Mouse (Mus musculus) midbrain, embryonic 12.5 days (tissue): ENCODE results near the gene Ablim1. TPM values are rescaled to one million over a fixed set of nuclear protein-coding genes. Genes with fewer than 3 reads are reported as not detected.

Experiments used
- ATAC-seq: fragments of 200-750 bp; cut with Nextera tagmentation; 2 replicates; pipeline ENCODE4 v1.8.0; 2017; ENCODE audit warnings: low read depth, moderate TSS enrichment, moderate library complexity; ENCODE audit not compliant: low FRiP score
- H3K27ac ChIP-seq: fragments of 300-500 bp; sonication (generic); replicated peaks from 2 replicates; pipeline ENCODE4 v1.5.1; 2016; ENCODE audit warnings: mild to moderate bottlenecking
- H3K27me3 ChIP-seq: fragments of 300-500 bp; sonication (generic); 2 replicates; pipeline ENCODE4 v1.6.1; 2016; ENCODE audit warnings: mild to moderate bottlenecking
- H3K36me3 ChIP-seq: fragments of 300-500 bp; sonication (generic); 2 replicates; pipeline ENCODE4 v1.6.1; 2016
- H3K4me1 ChIP-seq: fragments of 300-500 bp; sonication (generic); 2 replicates; pipeline ENCODE4 v1.6.1; 2016
- H3K4me2 ChIP-seq: fragments of 300-500 bp; sonication (generic); replicated peaks from 2 replicates; pipeline ENCODE4 v1.6.1; 2016; ENCODE audit warnings: mild to moderate bottlenecking, moderate library complexity
- H3K4me3 ChIP-seq: fragments of 300-500 bp; sonication (generic); 2 replicates; pipeline ENCODE4 v1.5.1; 2016; ENCODE audit warnings: mild to moderate bottlenecking
- H3K9ac ChIP-seq: fragments of 300-500 bp; sonication (generic); replicated peaks from 2 replicates; pipeline ENCODE4 v1.6.1; 2016; ENCODE audit warnings: mild to moderate bottlenecking, moderate library complexity
- H3K9me3 ChIP-seq: fragments of 300-500 bp; sonication (generic); 2 replicates; pipeline ENCODE4 v1.6.1; 2016; ENCODE audit warnings: mild to moderate bottlenecking
- WGBS: fragments of 180-500 bp; shearing (Covaris S2); methylation state at CpG from one replicate; pipeline ENCODE4 v1.1.7; 2016; 5-methylcytosine and 5-hydroxymethylcytosine counted together
- polyA plus RNA-seq: library from polyadenylated mRNA; unstranded; fragments of >200 nt; fragmentation: Nextera tagmentation; extraction: Ambion mirVana; gene quantifications from 2 replicates; pipeline ENCODE4 v1.2.1, GENCODE M21; 2016

Ablim1 gene
- polyA plus RNA-seq, 1 experiment from 2014 or later, result 24.0 TPM

- H3K9ac ChIP-seq, result no peak overlapping the region
- H3K27ac ChIP-seq, result no peak overlapping the region
- H3K4me3 ChIP-seq, result no peak overlapping the region
- H3K4me1 ChIP-seq, result no peaks in the 10 kb centered on the region
- H3K9me3 ChIP-seq, result no peaks in the 10 kb centered on the region
- 79% methylated on average over 4 of the region's 4 CpGs for WGBS
- no peak overlapping the region for H3K4me2 ChIP-seq
- ATAC-seq, result no peak
- H3K27me3 ChIP-seq, result no peaks in the 10 kb centered on the region
- no peaks in the 10 kb centered on the region for H3K36me3 ChIP-seq
Observed at GRCm38 (mm10) chr19:57099094-57099357, 215.7 kb downstream of the Ablim1 start.

DNA sequence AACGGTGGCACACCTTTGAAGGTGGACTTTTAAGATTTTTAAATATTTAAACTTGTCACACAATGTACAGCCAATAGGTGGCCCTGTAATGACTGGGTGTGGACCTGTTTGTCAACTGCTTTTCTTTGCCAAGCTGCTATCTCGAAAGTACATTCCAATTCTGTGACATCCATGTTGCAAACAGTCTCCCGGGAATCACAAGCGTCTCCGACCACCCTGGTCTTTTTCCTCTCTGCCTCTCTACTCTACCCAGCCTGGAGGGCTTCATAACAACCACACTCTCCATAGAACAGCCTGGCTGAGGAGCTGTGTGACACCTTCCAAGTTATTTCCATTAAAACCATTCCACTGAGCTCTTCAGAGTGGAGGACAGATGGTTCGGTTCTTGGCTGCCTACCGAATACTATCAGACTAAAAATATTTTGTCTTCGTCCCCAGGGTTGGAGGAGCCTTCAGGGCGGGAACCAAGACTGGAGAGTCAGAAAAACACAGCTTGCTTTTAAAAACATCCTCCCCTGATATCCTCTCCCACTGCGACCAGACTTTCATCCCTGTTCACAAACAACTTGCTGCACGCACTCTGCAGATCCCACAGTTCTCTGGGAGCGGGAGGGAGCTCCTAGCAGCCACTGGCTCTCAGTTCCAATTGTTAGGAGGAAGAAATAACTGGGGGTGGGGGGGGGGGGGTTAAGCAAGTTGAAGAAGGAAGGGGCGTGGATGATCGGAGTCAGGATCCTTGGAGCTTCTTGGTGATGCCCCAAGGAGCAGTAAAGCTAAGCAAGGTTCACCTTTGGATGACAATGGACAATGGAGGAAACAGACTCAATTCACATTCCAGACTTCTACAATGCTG is 216.3 kb downstream of the Ablim1 start:
- Histone ChIP-seq H3K9ac (no peak overlapping the region), H3K9me3 (no peaks in the 10 kb centered on the region), H3K27me3 (no peaks in the 10 kb centered on the region), H3K36me3 (no peaks in the 10 kb centered on the region), H3K27ac (no peak overlapping the region), H3K4me2 (no peak overlapping the region), H3K4me1 (no peaks in the 10 kb centered on the region), H3K4me3 (no peak overlapping the region)
- 82% methylated on average over 14 of the region's 14 CpGs for WGBS
- ATAC-seq, result no peak

GRCm38 (mm10) chr19:57095340-57095739 is 219.4 kb downstream of the Ablim1 start:
- no peaks in the 10 kb centered on the region for H3K36me3 ChIP-seq
- H3K9ac ChIP-seq, result no peak overlapping the region
- H3K27ac ChIP-seq, result no peak overlapping the region
- no peaks in the 10 kb centered on the region for H3K9me3 ChIP-seq
- 91% methylated on average over 7 of the region's 7 CpGs for WGBS
- H3K4me3 ChIP-seq, result no peak overlapping the region
- ATAC-seq, result no peak
- no peak overlapping the region for H3K4me2 ChIP-seq
- peaks cover 3% of the 10 kb centered on the region; the same call in 1 of the 2 replicates for H3K4me1 ChIP-seq
- no peaks in the 10 kb centered on the region for H3K27me3 ChIP-seq

DNA sequence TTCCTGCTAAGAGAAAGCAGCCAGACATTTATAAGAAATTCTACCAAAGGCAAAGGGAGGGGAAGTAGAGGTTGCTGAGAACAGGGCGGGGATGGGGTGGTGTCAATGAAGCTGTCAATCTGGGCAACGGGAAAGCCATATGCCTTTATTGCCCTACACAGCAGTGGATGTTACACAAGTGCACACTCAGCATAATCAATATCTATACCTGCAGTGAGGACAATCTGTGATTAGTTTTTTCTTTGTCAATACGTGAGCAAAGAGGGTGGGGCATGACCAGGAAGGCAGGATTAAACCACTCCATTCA is 221.1 kb downstream of the Ablim1 start:
- H3K4me1 ChIP-seq, result peaks cover 7% of the 10 kb centered on the region; the same call in 1 of the 2 replicates
- WGBS, result 72% methylated on average over 3 of the region's 3 CpGs

GRCm38 (mm10) chr19:57092958-57093697 is 221.6 kb downstream of the Ablim1 start:
- Histone ChIP-seq H3K27me3 (no peaks in the 10 kb centered on the region), H3K4me3 (no peak overlapping the region), H3K9me3 (no peaks in the 10 kb centered on the region), H3K9ac (no peak overlapping the region), H3K27ac (no peak overlapping the region), H3K4me2 (no peak overlapping the region), H3K4me1 (peaks cover 7% of the 10 kb centered on the region; the same call in 1 of the 2 replicates), H3K36me3 (no peaks in the 10 kb centered on the region)
- WGBS, result 86% methylated on average over 5 of the region's 5 CpGs
- ATAC-seq, result no peak

More for the DNA sequence above, 221.1 kb downstream of the Ablim1 start:
- Histone ChIP-seq H3K9ac (no peak overlapping the region), H3K36me3 (no peaks in the 10 kb centered on the region), H3K27ac (no peak overlapping the region), H3K4me2 (no peak overlapping the region), H3K9me3 (no peaks in the 10 kb centered on the region), H3K4me3 (no peak overlapping the region), H3K27me3 (no peaks in the 10 kb centered on the region)
- ATAC-seq, result no peak

DNA sequence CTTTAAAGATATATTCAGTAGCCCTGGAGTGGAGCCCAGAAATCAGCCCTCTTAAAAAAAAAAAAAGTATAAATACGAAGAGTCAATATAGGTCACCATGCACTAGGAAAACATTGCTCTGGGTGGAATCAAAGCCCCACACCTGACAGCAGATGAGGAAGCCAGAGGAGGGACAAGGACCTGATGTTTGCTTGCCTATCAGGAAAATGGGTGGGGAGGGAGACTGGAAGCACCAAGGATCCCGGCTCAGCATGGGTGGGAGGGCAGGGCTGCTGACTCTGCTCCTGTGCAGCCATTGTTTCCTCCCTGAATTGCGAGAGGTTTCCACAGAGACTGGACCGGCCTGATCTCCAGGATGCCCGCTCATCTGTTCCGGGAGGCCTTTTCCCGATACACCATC is 223.4 kb downstream of the Ablim1 start:
- no peak for ATAC-seq
- H3K4me2 ChIP-seq, result no peak overlapping the region
- H3K4me1 ChIP-seq, result peaks cover 7% of the 10 kb centered on the region; the same call in 1 of the 2 replicates
- no peak overlapping the region for H3K4me3 ChIP-seq
- no peaks in the 10 kb centered on the region for H3K36me3 ChIP-seq
- H3K9ac ChIP-seq, result no peak overlapping the region
- no peaks in the 10 kb centered on the region for H3K9me3 ChIP-seq
- H3K27ac ChIP-seq, result no peak overlapping the region
- WGBS, result 60% methylated on average over 7 of the region's 7 CpGs
- H3K27me3 ChIP-seq, result no peaks in the 10 kb centered on the region

DNA sequence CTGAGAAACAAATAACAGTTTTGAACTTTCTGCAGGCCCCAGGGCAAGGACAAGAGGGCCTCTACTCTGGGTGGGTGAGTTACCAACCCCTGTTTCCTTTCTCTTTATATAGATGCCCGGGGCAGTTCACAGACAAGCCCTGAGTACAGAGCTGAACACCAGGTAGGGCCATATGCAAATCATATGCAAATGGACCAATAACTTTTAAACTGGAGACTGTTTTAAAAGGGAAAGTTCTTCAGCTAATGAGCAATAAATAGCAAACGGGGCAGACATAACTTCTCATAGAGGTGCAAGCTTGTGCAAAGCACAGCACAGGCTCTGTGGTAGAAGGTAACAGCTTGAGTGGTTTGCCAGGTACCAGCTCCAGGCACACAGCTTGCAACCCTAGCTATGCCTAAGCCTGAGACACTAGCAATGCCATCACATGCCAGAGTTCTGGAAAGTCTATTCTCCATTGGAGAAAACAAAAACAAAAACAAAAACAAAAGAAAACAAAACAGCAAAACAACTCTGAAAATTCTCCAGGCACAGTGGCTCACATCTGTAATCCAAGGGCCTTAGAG is 225.8 kb downstream of the Ablim1 start:
- WGBS, result 82% methylated on average over 2 of the region's 2 CpGs
- H3K9ac ChIP-seq, result no peak overlapping the region
- no peak overlapping the region for H3K4me3 ChIP-seq
- no peaks in the 10 kb centered on the region for H3K9me3 ChIP-seq
- H3K27ac ChIP-seq, result no peak overlapping the region
- no peaks in the 10 kb centered on the region for H3K36me3 ChIP-seq
- no peak for ATAC-seq
- peaks cover 7% of the 10 kb centered on the region; the same call in 1 of the 2 replicates for H3K4me1 ChIP-seq
- no peaks in the 10 kb centered on the region for H3K27me3 ChIP-seq
- no peak overlapping the region for H3K4me2 ChIP-seq

DNA sequence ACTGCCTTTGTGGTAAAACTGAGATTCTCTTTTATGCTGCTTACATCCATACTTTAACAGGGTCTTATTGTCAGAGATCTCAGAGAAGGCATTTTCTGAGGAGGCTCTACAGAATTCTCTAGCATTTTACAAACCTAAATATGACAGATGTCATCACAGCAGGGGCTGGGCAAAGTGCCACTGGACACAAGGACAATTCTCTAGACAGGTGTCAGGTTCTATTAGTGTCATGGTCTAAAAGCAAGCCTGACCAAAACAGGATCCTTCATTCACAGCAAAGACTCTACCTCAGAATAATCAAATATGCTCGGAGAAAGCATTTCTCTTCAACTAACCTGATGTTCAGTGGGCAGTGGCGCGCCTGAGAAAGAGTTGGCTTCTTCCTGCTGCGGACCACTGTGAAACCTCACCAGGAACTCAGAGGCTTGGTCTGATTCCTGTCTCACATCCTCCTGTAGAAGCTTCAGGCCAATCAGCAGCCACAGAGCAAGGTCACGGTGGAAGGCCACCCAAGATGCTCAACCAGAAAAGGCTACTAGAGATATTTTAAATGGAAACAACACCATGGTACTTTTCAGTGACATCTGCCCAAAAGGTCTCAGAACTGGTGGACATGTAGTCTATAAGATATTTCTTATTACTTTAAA is 230.1 kb downstream of the Ablim1 start:
- Histone ChIP-seq H3K36me3 (no peaks in the 10 kb centered on the region), H3K4me3 (no peak overlapping the region), H3K9ac (no peak overlapping the region), H3K4me1 (peaks cover 12% of the 10 kb centered on the region; the same call in 1 of the 2 replicates), H3K27ac (no peak overlapping the region), H3K9me3 (no peaks in the 10 kb centered on the region), H3K4me2 (no peak overlapping the region), H3K27me3 (no peaks in the 10 kb centered on the region)
- 87% methylated on average over 5 of the region's 5 CpGs for WGBS
- ATAC-seq, result no peak

- H3K27me3 ChIP-seq, result no peaks in the 10 kb centered on the region
- no peak overlapping the region for H3K4me2 ChIP-seq
- peaks cover 15% of the 10 kb centered on the region for H3K4me1 ChIP-seq
- no peak overlapping the region for H3K27ac ChIP-seq
- no peak overlapping the region for H3K9ac ChIP-seq
- no peak for ATAC-seq
- no peaks in the 10 kb centered on the region for H3K36me3 ChIP-seq
- no peaks in the 10 kb centered on the region for H3K9me3 ChIP-seq
- H3K4me3 ChIP-seq, result no peak overlapping the region
- WGBS, result 97% methylated on average over 2 of the region's 2 CpGs
Observed at GRCm38 (mm10) chr19:57083887-57084286, 230.8 kb downstream of the Ablim1 start.

DNA sequence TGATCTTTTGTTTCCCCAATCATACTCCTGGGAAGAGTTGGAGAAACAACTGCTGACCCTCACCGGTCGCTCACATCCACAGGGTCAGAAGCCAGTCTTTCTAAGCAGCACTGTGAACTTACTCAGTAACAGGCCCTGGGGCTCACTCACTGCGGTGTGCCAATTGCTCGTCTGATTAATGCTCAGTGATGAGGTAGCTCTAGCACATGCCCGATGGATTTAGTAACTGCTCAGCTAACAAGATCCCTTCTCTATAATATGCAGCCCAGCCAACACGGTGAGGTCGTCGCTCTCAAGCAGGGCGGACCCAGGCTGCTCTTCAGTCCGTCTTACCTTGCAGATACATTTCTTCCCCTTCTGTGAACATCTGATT is 231.6 kb downstream of the Ablim1 start:
- Histone ChIP-seq H3K27ac (no peak overlapping the region), H3K4me3 (no peak overlapping the region), H3K27me3 (no peaks in the 10 kb centered on the region), H3K4me2 (no peak overlapping the region), H3K9ac (no peak overlapping the region), H3K4me1 (peaks cover 22% of the 10 kb centered on the region), H3K9me3 (no peaks in the 10 kb centered on the region), H3K36me3 (no peaks in the 10 kb centered on the region)
- no peak for ATAC-seq
- 76% methylated on average over 10 of the region's 10 CpGs for WGBS

GRCm38 (mm10) chr19:57082454-57083182 is 232.1 kb downstream of the Ablim1 start:
- H3K9ac ChIP-seq, result no peak overlapping the region
- no peak for ATAC-seq
- no peaks in the 10 kb centered on the region for H3K36me3 ChIP-seq
- H3K27ac ChIP-seq, result no peak overlapping the region
- no peaks in the 10 kb centered on the region for H3K9me3 ChIP-seq
- peaks cover 27% of the 10 kb centered on the region for H3K4me1 ChIP-seq
- no peaks in the 10 kb centered on the region for H3K27me3 ChIP-seq
- H3K4me2 ChIP-seq, result no peak overlapping the region
- WGBS, result 80% methylated on average over 17 of the region's 17 CpGs
- no peak overlapping the region for H3K4me3 ChIP-seq
